Mouse (Mus musculus) bone marrow macrophage, adult 2 months (primary cell): ENCODE data around the gene Ddn.

ENCODE experiments used
- CTCF ChIP-seq: IDR thresholded peaks from 2 replicates; pipeline ENCODE4 v1.5.1; 2012; ENCODE audit warnings: low read depth, mild to moderate bottlenecking, low read length, moderate library complexity
- POLR2A ChIP-seq: IDR thresholded peaks from 2 replicates; pipeline ENCODE4 v1.6.1; 2012; ENCODE audit warnings: mild to moderate bottlenecking, low read depth, low read length, borderline replicate concordance

DNA sequence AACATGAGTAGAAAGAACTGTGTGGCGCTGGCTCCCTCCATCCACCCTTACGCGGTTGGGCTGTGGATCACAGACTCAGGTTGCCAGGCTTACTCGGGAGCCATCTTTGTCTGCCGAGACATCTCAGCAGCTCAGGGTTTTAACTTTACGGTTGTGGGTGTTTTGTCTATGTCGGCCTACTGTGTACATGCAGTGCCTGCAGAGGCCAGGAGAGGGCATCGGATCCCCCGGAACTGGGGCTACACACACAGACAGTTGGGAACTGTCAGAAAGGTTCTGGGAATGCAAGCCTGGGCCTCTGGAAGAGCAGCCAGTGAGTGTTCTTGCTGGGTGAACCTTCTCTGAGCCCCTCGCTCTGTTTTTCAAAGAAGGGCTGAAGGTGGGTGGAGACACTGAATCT lies 12.1 kb upstream of the Ddn start:
- TF ChIP-seq POLR2A: no peak
- peak; percentile 45; the same call in 1 of the 2 replicates for TF ChIP-seq CTCF
